Mouse (Mus musculus) brown adipose tissue, adult 24 weeks (tissue): Measurements from ENCODE around the gene 1700020L24Rik. TPM values are rescaled to one million over a fixed set of nuclear protein-coding genes. Genes with fewer than 3 reads are reported as not detected.
A peak's percentile ranks its signal among the peaks of the same experiment; 100 is the strongest.

ENCODE experiments used
- H3K27ac ChIP-seq: fragments of 200-500 bp; replicated peaks from 2 replicates; pipeline ENCODE4 v1.5.1; 2012; ENCODE audit warnings: low read depth, mild to moderate bottlenecking, low read length
- H3K4me1 ChIP-seq: fragments of 200-500 bp; 2 replicates; pipeline ENCODE4 v1.6.1; 2012; ENCODE audit warnings: low read length, mixed read lengths; ENCODE audit not compliant: control insufficient read depth, insufficient read depth, insufficient read length
- H3K4me3 ChIP-seq: fragments of 200-500 bp; 2 replicates; pipeline ENCODE4 v1.5.1; 2012; ENCODE audit warnings: low read depth, mild to moderate bottlenecking, low read length, moderate library complexity; ENCODE audit not compliant: insufficient read depth
- polyA plus RNA-seq: library from polyadenylated mRNA; stranded (reverse); fragments of >200 nt; gene quantifications from 2 replicates; pipeline ENCODE4 v1.2.4, GENCODE M21; 2012; ENCODE audit not compliant: missing spikeins, insufficient read depth, insufficient read length

1700020L24Rik gene
- polyA plus RNA-seq, result 2.9 TPM in 1 of 2 replicates, not detected in the other

GRCm38 (mm10) chr11:83437377-83437776 lies at the start of gene 1700020L24Rik:
TSS of gene 1700020L24Rik (plus strand) at chr11:83437677.
- no peak within 1 kb of the TSS for H3K27ac ChIP-seq
- no peak within 1 kb of the TSS for H3K4me3 ChIP-seq
- H3K4me1 ChIP-seq, result peaks cover 5% of the 10 kb centered on the region; the same call in 1 of the 2 replicates

GRCm38 (mm10) chr11:83393062-83393461 lies 44.4 kb upstream of the 1700020L24Rik start:
- no peaks in the 10 kb centered on the region for H3K4me1 ChIP-seq
- H3K27ac ChIP-seq, result no peak overlapping the region
- no peak overlapping the region for H3K4me3 ChIP-seq

DNA sequence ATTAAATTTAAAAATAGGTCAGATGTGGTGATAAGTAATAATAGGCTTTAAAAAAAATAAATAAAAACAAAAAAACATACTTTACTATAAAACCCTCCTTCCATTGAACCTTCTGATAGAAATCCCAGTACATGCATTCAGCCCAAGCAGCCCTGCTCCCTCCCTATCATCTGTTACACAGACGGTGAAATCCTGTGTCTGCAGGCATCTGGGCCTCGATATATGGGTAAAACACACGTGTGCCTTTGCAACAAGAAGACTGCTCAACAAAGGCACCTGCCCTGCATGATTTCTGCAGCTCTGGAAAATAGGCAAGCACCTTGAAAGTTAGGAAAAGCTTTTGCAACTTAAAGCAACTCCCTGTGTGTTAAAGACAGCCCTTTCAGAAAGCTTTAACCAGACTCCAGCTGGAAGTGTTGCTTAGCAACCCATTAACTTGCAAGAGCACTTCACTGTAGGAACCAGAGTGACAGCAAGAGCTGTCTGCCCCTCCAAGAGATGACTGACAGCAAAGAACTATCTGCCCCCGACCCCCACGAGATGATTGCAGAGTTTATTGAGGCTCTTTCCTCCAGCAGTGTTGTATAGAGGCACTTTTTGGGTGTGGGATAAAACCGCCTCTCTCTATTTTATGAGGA lies 42.6 kb upstream of the 1700020L24Rik start:
- no peak overlapping the region for H3K4me3 ChIP-seq
- no peaks in the 10 kb centered on the region for H3K4me1 ChIP-seq
- no peak overlapping the region for H3K27ac ChIP-seq

DNA sequence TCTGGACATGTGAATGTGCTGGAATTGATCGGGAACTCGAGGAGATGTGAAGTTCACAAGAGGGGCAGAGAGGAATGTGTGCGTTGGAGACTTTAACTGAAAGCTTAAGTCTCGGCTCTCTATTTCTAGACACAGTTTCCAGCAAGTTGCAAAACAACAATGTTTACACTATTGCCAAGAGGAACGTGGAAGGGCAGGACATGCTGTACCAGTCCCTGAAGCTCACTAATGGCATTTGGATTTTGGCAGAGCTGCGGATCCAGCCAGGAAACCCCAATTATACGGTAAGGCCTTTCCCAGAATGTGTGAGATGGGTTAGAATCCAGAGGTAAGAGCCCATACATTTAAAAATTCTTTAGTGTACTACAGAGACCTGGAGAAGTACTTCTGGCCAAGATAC lies 39.9 kb upstream of the 1700020L24Rik start:
- H3K27ac ChIP-seq, result no peak overlapping the region

DNA sequence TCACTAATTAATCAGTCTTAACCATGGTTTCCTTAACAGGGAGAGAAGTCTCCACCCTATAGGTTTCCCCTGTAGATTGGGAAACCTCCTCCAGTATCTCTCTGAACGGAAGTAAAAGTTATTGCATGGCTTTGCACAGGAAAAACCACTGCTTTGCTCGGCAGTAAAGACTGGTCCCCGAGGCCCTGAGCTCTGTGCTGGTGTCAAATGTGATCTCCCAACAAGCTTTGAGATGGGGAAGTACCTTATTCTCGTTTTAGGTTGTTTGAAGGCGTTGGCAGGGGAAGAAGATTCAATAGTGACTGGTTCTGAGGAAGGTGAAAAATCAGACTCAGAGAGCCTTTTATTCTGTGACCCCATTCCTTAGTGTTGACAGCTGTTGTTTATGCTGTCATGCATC lies 38.8 kb upstream of the 1700020L24Rik start:
- Histone ChIP-seq H3K27ac (no peak overlapping the region), H3K4me1 (no peaks in the 10 kb centered on the region)

More for the DNA sequence above, 39.9 kb upstream of the 1700020L24Rik start:
- Histone ChIP-seq H3K4me3 (no peak overlapping the region), H3K4me1 (no peaks in the 10 kb centered on the region)

DNA sequence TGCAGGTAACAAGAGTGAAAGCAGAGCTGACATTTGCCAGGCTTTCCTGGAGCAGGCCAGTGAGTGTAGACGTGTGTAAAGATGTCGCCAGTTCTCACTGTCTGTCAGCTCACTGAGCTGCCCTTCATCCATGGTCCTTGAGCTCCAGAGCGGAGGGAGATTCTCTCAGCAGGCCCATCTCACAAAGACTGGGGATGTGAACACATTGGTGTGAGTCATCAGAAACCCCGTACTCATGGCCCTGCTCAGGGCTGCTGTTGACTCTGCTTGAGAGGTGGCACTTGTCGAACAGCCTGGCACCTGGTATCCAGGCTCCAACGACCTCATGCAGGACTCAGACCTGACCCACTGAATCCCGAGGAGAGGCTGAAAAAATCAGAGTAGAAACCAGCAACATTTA lies 33.7 kb upstream of the 1700020L24Rik start:
- no peak overlapping the region for H3K27ac ChIP-seq
- no peaks in the 10 kb centered on the region for H3K4me1 ChIP-seq
- no peak overlapping the region for H3K4me3 ChIP-seq

More for the DNA sequence above, 38.8 kb upstream of the 1700020L24Rik start:
- no peak overlapping the region for H3K4me3 ChIP-seq

GRCm38 (mm10) chr11:83406391-83406790 lies 31.1 kb upstream of the 1700020L24Rik start:
- H3K4me3 ChIP-seq, result no peak overlapping the region
- H3K27ac ChIP-seq, result no peak overlapping the region
- H3K4me1 ChIP-seq, result no peaks in the 10 kb centered on the region; the same call in 1 of the 2 replicates

- Histone ChIP-seq H3K27ac (no peak overlapping the region), H3K4me3 (no peak overlapping the region), H3K4me1 (no peaks in the 10 kb centered on the region; the same call in 1 of the 2 replicates)
These were observed 29.2 kb upstream of the 1700020L24Rik start for GRCm38 (mm10) chr11:83408242-83408641.

- peak within 1 kb of the TSS; percentile 16 for H3K4me3 ChIP-seq
- no peaks in the 10 kb centered on the region; the same call in 1 of the 2 replicates for H3K4me1 ChIP-seq
- no peak within 1 kb of the TSS for H3K27ac ChIP-seq
These were observed 28.3 kb upstream of the 1700020L24Rik start, which contains the start of gene Rasl10b for GRCm38 (mm10) chr11:83409087-83409754. TSS of gene Rasl10b (plus strand) at chr11:83409137.

- Histone ChIP-seq H3K27ac (no peak overlapping the region), H3K4me1 (no peaks in the 10 kb centered on the region; the same call in 1 of the 2 replicates), H3K4me3 (peak overlapping the region; percentile 16; the same call in 1 of the 2 replicates)
These were observed 27.6 kb upstream of the 1700020L24Rik start for GRCm38 (mm10) chr11:83409792-83410291.

DNA sequence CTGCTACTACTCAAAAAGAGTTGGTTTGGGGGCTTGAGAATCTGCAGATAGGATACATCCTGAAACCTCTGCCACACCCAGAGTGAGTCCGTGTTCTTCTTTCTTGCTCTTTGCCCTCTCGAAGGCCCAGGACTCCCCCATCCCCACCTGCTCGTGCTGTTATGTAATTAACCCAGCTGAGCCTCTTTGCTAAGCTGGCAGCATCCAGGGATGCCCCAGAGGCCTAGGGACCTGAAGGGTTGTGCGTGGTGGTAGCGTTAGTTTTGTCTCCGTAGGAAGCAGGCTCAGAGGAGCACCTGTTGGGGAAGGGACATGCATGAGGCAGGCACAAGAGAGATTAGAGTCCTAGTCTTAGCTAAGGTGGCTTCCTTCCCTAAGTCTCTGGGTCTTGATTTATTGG lies 27.0 kb upstream of the 1700020L24Rik start:
- Histone ChIP-seq H3K4me3 (no peak overlapping the region), H3K4me1 (no peaks in the 10 kb centered on the region; the same call in 1 of the 2 replicates), H3K27ac (no peak overlapping the region)

DNA sequence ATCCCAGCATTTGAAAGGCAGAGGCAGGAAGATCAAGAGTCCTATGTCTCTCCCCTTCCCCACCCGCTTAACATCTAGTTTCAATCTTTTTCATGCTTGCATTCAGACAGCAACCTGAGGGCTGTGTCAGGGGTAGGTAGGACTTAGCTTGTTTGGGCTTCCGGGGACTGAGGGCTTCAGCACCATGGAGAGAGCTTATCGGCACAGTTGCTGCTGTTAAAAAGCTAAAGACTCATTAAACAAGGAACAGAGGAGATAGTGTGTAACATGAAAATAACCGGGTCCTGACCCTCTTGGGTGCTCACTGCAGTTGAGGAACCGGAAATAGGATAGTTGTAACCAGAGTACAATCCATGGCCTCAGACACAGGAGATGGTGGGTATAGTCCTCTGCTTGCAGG lies 20.4 kb upstream of the 1700020L24Rik start:
- no peaks in the 10 kb centered on the region for H3K4me1 ChIP-seq
- H3K4me3 ChIP-seq, result no peak overlapping the region
- H3K27ac ChIP-seq, result no peak overlapping the region

- Histone ChIP-seq H3K4me3 (no peak overlapping the region), H3K4me1 (no peaks in the 10 kb centered on the region), H3K27ac (no peak overlapping the region)
These were observed 19.8 kb upstream of the 1700020L24Rik start for GRCm38 (mm10) chr11:83417708-83418107.

GRCm38 (mm10) chr11:83418566-83418965 lies 18.9 kb upstream of the 1700020L24Rik start:
- H3K4me1 ChIP-seq, result no peaks in the 10 kb centered on the region
- no peak overlapping the region for H3K4me3 ChIP-seq
- no peak overlapping the region for H3K27ac ChIP-seq

GRCm38 (mm10) chr11:83420338-83420737 lies 17.1 kb upstream of the 1700020L24Rik start:
- no peaks in the 10 kb centered on the region for H3K4me1 ChIP-seq
- H3K27ac ChIP-seq, result no peak overlapping the region
- H3K4me3 ChIP-seq, result no peak overlapping the region
